Mouse (Mus musculus) thymus, adult 2 months (tissue): ENCODE results near the gene Dusp1.

Experiments
- CTCF ChIP-seq: fragments of 200-500 bp; IDR thresholded peaks from 2 replicates; pipeline ENCODE4 v1.5.1; 2012; ENCODE audit warnings: mild to moderate bottlenecking, control low read depth, low read length, moderate library complexity, borderline replicate concordance; ENCODE audit not compliant: control insufficient read depth, poor library complexity, insufficient read depth; ENCODE audit errors: extremely low read depth
- POLR2A ChIP-seq: fragments of 200-500 bp; IDR thresholded peaks from 2 replicates; pipeline ENCODE4 v1.6.1; 2012; ENCODE audit warnings: mild to moderate bottlenecking, low read length, control low read depth, moderate library complexity; ENCODE audit not compliant: control insufficient read depth, poor library complexity, insufficient read depth; ENCODE audit errors: extremely low read depth

DNA sequence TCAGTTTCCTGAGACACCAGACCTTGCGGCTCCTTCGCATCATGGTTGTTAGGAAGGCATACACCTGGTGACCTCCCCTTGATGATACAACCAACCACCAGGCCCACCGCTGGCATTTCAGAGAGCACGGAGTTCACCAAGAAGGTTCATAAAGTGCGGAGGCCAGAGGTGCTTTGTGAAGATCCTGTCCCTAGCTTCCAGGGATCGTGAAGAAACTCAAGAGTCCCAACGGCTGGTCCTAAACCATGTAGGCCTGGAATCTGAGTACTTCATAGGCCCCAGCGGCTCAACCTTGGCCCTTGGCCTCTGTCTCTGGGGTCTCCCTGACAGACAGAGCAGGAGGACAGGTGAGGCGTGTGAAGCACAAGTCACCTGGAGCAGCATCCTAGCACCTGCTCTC is 34.6 kb downstream of the Dusp1 start:
- no peak for TF ChIP-seq CTCF
- no peak for TF ChIP-seq POLR2A
